Mouse (Mus musculus): ENCODE measurements around the gene Ppm1l. TPM values are rescaled to one million over a fixed set of nuclear protein-coding genes. Genes with fewer than 3 reads are reported as not detected.

The Ppm1l gene
- polyA plus RNA-seq, 1 experiment from 2014 or later: 17.0 TPM

GRCm38 (mm10) chr3:69456071-69456470 lies 139.4 kb downstream of the Ppm1l start:
- Histone ChIP-seq H3K9ac (ENCODE audit: low read length) (no peak overlapping the region), H3K36me3 (ENCODE audit: control insufficient read depth, insufficient read depth, low read length) (no peaks in the 10 kb centered on the region), H3K4me1 (ENCODE audit: control insufficient read depth, insufficient read depth, low read length) (no peaks in the 10 kb centered on the region), H3K9me3 (ENCODE audit: control insufficient read depth, low read length) (no peaks in the 10 kb centered on the region), H3K27me3 (ENCODE audit: control insufficient read depth, insufficient read depth, low read length) (no peaks in the 10 kb centered on the region), H3K4me3 (ENCODE audit: low read depth, low read length) (no peak overlapping the region), H3K4me2 (no peak overlapping the region), H3K27ac (ENCODE audit: low read depth, low read length) (no peak overlapping the region)
- ATAC-seq (ENCODE audit: low FRiP score) (no peak), DNase-seq (ENCODE audit: low spot score, missing footprints) (peak; percentile 6)
- 92% methylated on average over 5 of the region's 5 CpGs for WGBS

GRCm38 (mm10) chr3:69458756-69459155 lies 142.1 kb downstream of the Ppm1l start:
- DNase-seq (ENCODE audit: low spot score, missing footprints) (no peak), ATAC-seq (ENCODE audit: low FRiP score) (no peak)
- 89% methylated on average over 6 of the region's 6 CpGs for WGBS
- no peak overlapping the region for H3K4me3 ChIP-seq (ENCODE audit: low read depth, low read length)
- no peak overlapping the region for H3K4me2 ChIP-seq
- no peaks in the 10 kb centered on the region for H3K27me3 ChIP-seq (ENCODE audit: control insufficient read depth, insufficient read depth, low read length)
- no peaks in the 10 kb centered on the region for H3K9me3 ChIP-seq (ENCODE audit: control insufficient read depth, low read length)
- no peak overlapping the region for H3K27ac ChIP-seq (ENCODE audit: low read depth, low read length)
- H3K36me3 ChIP-seq (ENCODE audit: control insufficient read depth, insufficient read depth, low read length): no peaks in the 10 kb centered on the region
- H3K9ac ChIP-seq (ENCODE audit: low read length): no peak overlapping the region
- H3K4me1 ChIP-seq (ENCODE audit: control insufficient read depth, insufficient read depth, low read length): no peaks in the 10 kb centered on the region

GRCm38 (mm10) chr3:69461956-69462355 lies 145.3 kb downstream of the Ppm1l start:
- no peaks in the 10 kb centered on the region for H3K36me3 ChIP-seq (ENCODE audit: control insufficient read depth, insufficient read depth, low read length)
- H3K4me1 ChIP-seq (ENCODE audit: control insufficient read depth, insufficient read depth, low read length): no peaks in the 10 kb centered on the region
- H3K9ac ChIP-seq (ENCODE audit: low read length): no peak overlapping the region
- no peaks in the 10 kb centered on the region for H3K9me3 ChIP-seq (ENCODE audit: control insufficient read depth, low read length)
- H3K27ac ChIP-seq (ENCODE audit: low read depth, low read length): no peak overlapping the region
- WGBS: 73% methylated on average over 1 of the region's 1 CpGs
- H3K4me2 ChIP-seq: no peak overlapping the region
- no peak overlapping the region for H3K4me3 ChIP-seq (ENCODE audit: low read depth, low read length)
- no peak for ATAC-seq (ENCODE audit: low FRiP score)
- peak; percentile 17 for DNase-seq (ENCODE audit: low spot score, missing footprints)
- H3K27me3 ChIP-seq (ENCODE audit: control insufficient read depth, insufficient read depth, low read length): no peaks in the 10 kb centered on the region

- Histone ChIP-seq H3K9me3 (ENCODE audit: control insufficient read depth, low read length) (no peaks in the 10 kb centered on the region), H3K4me1 (ENCODE audit: control insufficient read depth, insufficient read depth, low read length) (peaks cover 17% of the 10 kb centered on the region), H3K36me3 (ENCODE audit: control insufficient read depth, insufficient read depth, low read length) (no peaks in the 10 kb centered on the region), H3K9ac (ENCODE audit: low read length) (no peak overlapping the region), H3K4me3 (ENCODE audit: low read depth, low read length) (no peak overlapping the region), H3K27ac (ENCODE audit: low read depth, low read length) (no peak overlapping the region), H3K4me2 (no peak overlapping the region), H3K27me3 (ENCODE audit: control insufficient read depth, insufficient read depth, low read length) (no peaks in the 10 kb centered on the region)
- no peak for DNase-seq (ENCODE audit: low spot score, missing footprints)
- no peak for ATAC-seq (ENCODE audit: low FRiP score)
- 91% methylated on average over 4 of the region's 4 CpGs for WGBS
Observed at GRCm38 (mm10) chr3:69465751-69466150, 149.1 kb downstream of the Ppm1l start.

- ATAC-seq (ENCODE audit: low FRiP score): no peak
Observed at GRCm38 (mm10) chr3:69468280-69469008, 151.8 kb downstream of the Ppm1l start.

GRCm38 (mm10) chr3:69469463-69470141 lies 152.9 kb downstream of the Ppm1l start:
- 26% methylated on average over 3 of the region's 6 CpGs for WGBS
- H3K9me3 ChIP-seq (ENCODE audit: control insufficient read depth, low read length): no peaks in the 10 kb centered on the region
- H3K9ac ChIP-seq (ENCODE audit: low read length): no peak overlapping the region
- H3K27ac ChIP-seq (ENCODE audit: low read depth, low read length): no peak overlapping the region
- no peak for DNase-seq (ENCODE audit: low spot score, missing footprints)
- H3K36me3 ChIP-seq (ENCODE audit: control insufficient read depth, insufficient read depth, low read length): no peaks in the 10 kb centered on the region
- H3K4me1 ChIP-seq (ENCODE audit: control insufficient read depth, insufficient read depth, low read length): peaks cover 18% of the 10 kb centered on the region
- H3K4me2 ChIP-seq: 0 out of 2 replicates have a peak overlapping the region, but pooled peaks have one; percentile 4
- H3K4me3 ChIP-seq (ENCODE audit: low read depth, low read length): no peak overlapping the region
- peak; percentile 64 for ATAC-seq (ENCODE audit: low FRiP score)
- H3K27me3 ChIP-seq (ENCODE audit: control insufficient read depth, insufficient read depth, low read length): no peaks in the 10 kb centered on the region

More at GRCm38 (mm10) chr3:69468280-69469008, 151.8 kb downstream of the Ppm1l start:
- 54% methylated on average over 9 of the region's 9 CpGs for WGBS
- DNase-seq (ENCODE audit: low spot score, missing footprints): no peak
- Histone ChIP-seq H3K36me3 (ENCODE audit: control insufficient read depth, insufficient read depth, low read length) (no peaks in the 10 kb centered on the region), H3K4me2 (no peak overlapping the region), H3K4me3 (ENCODE audit: low read depth, low read length) (no peak overlapping the region), H3K9ac (ENCODE audit: low read length) (no peak overlapping the region), H3K4me1 (ENCODE audit: control insufficient read depth, insufficient read depth, low read length) (peaks cover 18% of the 10 kb centered on the region), H3K27ac (ENCODE audit: low read depth, low read length) (no peak overlapping the region), H3K27me3 (ENCODE audit: control insufficient read depth, insufficient read depth, low read length) (no peaks in the 10 kb centered on the region), H3K9me3 (ENCODE audit: control insufficient read depth, low read length) (no peaks in the 10 kb centered on the region)

GRCm38 (mm10) chr3:69470142-69470796 lies 153.6 kb downstream of the Ppm1l start:
- no peak overlapping the region; the same call in 1 of the 2 replicates for H3K27ac ChIP-seq (ENCODE audit: low read depth, low read length)
- H3K27me3 ChIP-seq (ENCODE audit: control insufficient read depth, insufficient read depth, low read length): no peaks in the 10 kb centered on the region
- WGBS: 43% methylated on average over 11 of the region's 11 CpGs
- no peak for DNase-seq (ENCODE audit: low spot score, missing footprints)
- H3K4me2 ChIP-seq: 0 out of 2 replicates have a peak overlapping the region, but pooled peaks have one; percentile 4
- H3K9ac ChIP-seq (ENCODE audit: low read length): no peak overlapping the region
- no peak overlapping the region for H3K4me3 ChIP-seq (ENCODE audit: low read depth, low read length)
- H3K4me1 ChIP-seq (ENCODE audit: control insufficient read depth, insufficient read depth, low read length): peaks cover 18% of the 10 kb centered on the region
- peak; percentile 94 for ATAC-seq (ENCODE audit: low FRiP score)
- H3K9me3 ChIP-seq (ENCODE audit: control insufficient read depth, low read length): no peaks in the 10 kb centered on the region
- H3K36me3 ChIP-seq (ENCODE audit: control insufficient read depth, insufficient read depth, low read length): no peaks in the 10 kb centered on the region

- DNase-seq (ENCODE audit: low spot score, missing footprints): no peak
- Histone ChIP-seq H3K4me2 (no peak overlapping the region), H3K27ac (ENCODE audit: low read depth, low read length) (no peak overlapping the region), H3K36me3 (ENCODE audit: control insufficient read depth, insufficient read depth, low read length) (no peaks in the 10 kb centered on the region), H3K9me3 (ENCODE audit: control insufficient read depth, low read length) (no peaks in the 10 kb centered on the region), H3K9ac (ENCODE audit: low read length) (no peak overlapping the region), H3K4me3 (ENCODE audit: low read depth, low read length) (no peak overlapping the region), H3K27me3 (ENCODE audit: control insufficient read depth, insufficient read depth, low read length) (no peaks in the 10 kb centered on the region), H3K4me1 (ENCODE audit: control insufficient read depth, insufficient read depth, low read length) (peaks cover 7% of the 10 kb centered on the region; the same call in 1 of the 2 replicates)
- WGBS: 73% methylated on average over 12 of the region's 12 CpGs
- no peak for ATAC-seq (ENCODE audit: low FRiP score)
Observed at GRCm38 (mm10) chr3:69475850-69476450, 159.3 kb downstream of the Ppm1l start.
